Mouse (Mus musculus) heart, adult 8-10 months (tissue): Measurements from ENCODE around the gene Gdf7. TPM values are rescaled to one million over a fixed set of nuclear protein-coding genes. Genes with fewer than 3 reads are reported as not detected.
A peak's percentile ranks its signal among the peaks of the same experiment; 100 is the strongest.

ENCODE experiments used
- DNase-seq: peaks from one replicate; pipeline ENCODE4 v3.0.0; 2022; ENCODE audit warnings: low spot score
- total RNA-seq, 4 experiments: library from RNA; stranded (reverse); gene quantifications; 2 replicates each; pipeline ENCODE4 v1.2.4; 2022

Gene Gdf7
- under 1 TPM; 0.37 to 0.78 (median 0.38) TPM for total RNA-seq

DNA sequence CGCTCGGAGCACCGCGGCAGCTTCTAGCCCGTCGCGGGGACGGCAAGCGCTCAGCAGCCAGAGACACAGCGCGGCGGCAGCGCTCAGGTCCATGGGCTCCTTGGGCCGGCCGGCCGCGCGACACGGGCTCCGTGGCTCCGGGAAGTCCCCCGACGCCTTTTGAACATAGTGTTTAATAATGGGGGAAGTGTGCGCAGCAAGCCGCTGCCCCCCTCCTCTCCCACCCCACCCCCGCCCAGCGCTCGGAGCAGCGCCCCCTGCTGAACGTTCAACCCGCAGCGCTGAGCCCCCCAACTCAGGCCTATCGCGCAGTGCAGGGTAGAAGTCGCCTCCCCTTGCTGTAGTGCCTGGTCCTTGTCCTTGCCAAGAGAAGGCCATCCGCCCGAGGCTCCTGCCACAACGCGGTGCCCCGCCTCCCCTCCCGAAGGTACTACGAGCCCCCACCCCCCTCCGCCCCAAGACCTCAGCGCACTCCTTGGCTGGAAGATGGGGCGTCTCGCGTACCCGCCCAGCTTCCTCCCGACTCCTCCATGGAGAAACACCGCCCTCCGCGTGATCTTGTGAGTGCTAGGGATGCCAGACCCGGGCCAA, at the start of gene Gdf7:
TSS of gene Gdf7 (minus strand) at position 114 of the 591 bp plus-strand sequence.
- no peak for DNase-seq

DNA sequence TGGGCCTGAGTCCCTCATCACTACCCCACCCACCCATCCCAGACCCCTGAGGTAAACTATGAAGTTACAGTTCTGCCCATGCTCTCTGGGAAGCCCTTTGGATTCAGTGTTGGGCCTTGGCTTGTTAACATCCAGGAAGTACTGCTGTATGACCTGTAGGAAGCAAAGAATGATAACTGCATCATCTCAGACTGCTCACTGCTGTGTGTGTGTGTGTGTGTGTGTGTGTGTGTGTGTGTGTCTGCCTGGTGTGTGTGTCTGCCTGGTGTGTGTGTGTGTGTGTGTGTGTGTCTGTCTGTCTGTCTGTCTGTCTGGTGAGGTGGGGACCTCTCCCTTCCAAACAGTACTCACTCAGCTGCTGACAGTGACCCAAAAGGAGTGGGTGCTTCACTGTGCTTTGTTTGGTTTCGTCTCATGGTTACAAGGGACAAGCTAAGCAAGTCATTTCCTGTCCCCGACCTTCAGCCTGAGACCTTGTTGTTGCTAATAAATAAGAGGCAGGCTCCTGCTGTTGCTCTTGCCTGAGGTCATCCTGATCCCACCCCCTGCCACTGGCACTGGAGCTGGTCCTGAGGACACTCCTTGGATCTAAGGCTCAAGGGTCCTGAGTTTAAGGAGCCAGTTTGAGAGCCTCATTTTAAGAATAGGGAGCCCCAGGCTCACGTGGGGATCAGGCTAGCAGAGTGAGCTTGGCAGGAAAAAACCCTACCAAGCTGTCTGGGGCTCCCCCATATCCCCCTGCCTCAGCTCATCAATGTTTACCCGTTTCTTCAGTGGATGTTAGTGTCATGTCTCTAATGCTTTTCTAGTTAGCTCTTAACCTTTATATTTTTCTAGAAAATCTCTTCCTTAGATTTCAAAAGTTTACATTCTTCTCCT, 49.5 kb upstream of the Gdf7 start:
- peak; percentile 77 for DNase-seq

DNA sequence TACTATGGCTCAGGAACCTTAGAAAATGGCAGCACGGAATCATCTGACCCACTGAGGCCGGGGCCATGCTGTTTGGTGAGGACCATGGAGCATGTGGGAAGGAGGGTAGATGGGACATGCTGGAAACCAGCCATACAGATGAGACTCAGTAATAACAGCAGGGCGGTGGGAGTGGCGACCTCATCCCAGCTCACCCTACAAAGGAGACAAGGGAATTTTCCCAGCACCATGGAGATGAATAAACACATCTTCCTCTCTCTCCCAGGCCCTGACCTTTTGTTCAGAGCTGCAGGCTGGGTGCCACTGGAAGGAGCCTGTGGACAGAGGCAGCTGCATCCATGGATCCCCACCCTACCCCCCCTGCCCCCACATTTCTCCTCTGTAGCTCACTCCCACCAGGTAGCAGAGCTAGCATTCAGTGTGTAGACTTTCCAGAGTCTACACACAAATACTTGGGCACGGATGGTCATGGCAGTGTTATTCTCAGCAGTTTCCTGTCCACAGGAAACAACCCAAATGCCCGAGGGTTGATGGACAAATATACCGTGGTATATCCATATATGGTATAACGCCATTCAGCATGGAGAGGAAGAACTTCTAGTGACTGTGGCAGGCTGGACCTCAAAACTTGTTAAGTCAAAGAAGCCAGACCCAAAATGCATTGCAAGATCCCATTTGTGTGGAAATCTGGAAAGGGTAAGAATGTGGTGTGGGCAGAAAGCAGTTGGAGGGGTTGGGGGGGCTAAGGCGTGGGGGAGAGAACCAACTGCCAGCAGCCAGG, 47.2 kb upstream of the Gdf7 start:
- no peak for DNase-seq

DNA sequence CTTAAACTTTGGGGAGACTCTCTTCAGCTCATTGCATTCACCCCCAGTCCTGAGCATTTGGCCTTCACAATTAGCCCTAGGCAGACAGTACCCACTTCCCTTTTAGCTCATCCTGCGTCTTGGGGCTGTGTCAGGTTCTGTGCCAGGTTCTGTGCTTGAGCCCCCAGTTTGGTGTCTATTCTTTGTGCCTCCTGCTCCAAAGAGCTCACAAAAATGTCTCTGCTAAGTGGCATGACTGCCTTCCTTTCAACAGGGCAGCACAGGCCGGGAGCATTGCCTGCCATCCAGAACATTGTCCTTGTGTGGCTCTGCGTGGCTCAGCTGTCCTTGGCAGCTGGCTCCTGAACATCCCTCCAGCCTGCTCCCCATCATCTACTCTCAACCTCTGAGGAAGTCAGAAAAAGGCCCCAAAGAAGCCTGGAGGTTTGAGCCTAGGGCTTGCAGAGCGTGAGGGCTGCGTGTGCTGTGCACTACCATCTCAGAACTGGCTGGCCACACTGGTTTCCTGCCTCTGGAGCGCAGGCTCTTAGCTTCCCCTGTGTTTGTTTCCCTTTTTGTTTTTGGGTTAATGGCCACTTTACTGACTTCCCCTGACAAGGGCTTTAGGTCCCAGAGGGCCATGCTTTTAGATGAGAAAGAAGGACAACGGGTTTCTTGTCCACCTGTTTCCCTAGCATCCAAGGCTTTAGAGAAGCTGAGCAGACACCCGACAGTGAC, 46.1 kb upstream of the Gdf7 start:
- DNase-seq: no peak

DNA sequence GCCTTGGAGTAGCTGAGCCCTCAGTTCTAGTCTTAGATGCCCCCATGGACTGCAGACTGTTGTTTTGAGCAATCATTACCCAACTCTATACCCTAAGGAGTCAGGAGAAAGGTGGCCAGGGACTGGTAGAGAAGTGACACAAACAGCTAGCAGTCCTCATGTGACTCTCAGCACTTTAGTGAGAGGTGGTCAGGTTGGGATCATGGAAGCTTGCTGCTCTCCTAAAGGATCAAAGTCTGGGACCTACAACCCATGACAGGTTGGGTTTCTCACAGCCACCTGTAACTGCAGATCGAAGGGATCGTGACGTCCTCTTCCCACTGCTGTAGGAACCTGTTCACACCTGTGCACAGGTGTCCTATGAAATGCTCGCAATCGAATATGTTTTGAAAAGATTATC, 43.8 kb upstream of the Gdf7 start:
- no peak for DNase-seq

DNA sequence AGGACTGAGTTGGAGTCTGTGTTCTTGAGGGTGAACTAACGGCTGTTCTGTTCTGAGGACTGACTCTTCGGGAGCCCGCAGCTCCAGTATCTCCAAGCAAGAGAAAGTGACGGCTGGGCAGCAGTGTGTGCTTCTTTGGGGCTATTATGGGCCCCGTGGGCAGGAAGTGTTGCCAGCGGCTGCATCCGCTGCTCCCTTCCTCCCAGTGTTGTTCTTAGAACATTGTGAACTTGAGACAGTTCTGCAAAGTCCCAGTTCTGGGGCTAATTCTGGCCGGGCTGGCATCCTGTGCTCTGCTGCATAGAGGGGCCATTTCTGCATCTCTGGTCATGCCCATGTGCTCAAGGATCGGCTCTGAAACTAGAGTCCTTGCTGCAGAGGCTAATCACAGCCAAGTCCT, 43.1 kb upstream of the Gdf7 start:
- peak; percentile 84 for DNase-seq

DNA sequence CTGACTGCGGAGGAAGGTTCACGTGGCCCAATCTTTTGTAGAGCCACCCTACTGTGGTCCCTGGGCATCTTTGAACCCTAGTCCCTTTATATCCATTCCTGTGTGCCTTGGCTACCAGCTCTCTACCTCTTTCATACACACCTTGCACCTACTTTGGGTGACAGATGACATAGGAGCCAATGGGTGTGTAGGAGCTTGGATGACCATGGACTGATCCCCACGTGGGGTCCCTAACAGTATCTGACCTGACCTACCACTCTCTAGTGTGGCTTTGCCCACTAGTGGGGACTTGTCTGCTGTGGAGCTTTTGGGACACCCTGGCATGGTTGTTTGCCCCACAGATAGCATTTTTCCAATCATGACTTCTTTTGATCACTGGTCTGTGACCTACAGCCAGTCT, 41.6 kb upstream of the Gdf7 start:
- DNase-seq: no peak

DNA sequence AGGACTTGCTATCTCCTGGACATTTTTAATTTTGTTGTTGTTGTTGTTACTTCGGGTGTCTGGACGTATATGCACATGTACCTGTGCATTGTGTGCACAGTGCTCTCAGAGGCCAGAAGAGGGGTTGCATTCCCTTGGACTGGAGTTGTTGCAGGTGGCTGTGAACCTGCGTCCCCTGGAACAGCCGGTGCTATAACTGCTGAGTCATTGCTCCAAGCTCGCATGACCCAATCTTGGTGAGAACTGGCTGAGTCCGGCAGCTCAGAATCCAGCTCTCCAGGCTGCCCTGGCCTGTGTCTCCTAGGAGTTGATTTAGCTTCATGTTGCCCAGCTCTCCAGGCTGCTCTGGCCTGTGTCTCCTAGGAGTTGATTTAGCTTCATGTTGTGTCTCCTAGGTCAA, 39.3 kb upstream of the Gdf7 start:
- DNase-seq: no peak

DNA sequence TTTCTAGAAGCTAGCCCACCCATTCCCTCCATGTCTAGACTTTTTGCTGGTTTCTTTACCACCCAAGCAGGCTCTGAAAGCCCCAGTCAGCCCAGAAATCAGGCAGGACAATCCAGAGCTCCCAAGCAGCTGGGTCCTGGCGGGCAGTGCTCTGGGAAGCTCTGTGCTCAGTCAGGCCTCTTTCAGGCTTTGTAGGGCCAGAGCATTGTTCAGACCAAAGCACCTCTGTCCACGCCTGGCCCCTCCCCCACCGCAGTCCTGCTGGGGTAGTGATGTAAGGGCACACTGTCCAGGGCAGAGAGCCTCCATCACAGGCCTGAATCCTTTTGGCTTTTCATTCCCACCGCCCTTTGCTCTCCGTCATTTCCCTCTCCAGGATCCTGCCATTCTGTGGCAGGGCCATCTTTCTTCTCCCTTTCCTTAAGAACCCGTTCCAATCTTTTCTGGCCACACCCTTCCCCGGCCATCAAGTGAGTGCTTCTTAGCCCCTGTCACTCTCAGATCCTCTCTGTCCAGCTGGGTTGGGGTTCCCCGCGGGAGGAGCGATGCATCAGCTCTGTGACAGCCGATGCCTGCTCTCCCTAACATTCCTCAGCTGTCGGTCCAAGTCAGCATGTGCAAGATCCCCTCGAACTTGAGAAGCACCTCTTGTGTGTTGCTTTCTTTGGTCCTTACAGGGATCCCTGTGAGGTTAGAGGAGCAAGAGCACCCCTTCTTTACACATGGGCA, 38.0 kb upstream of the Gdf7 start:
- DNase-seq: no peak

DNA sequence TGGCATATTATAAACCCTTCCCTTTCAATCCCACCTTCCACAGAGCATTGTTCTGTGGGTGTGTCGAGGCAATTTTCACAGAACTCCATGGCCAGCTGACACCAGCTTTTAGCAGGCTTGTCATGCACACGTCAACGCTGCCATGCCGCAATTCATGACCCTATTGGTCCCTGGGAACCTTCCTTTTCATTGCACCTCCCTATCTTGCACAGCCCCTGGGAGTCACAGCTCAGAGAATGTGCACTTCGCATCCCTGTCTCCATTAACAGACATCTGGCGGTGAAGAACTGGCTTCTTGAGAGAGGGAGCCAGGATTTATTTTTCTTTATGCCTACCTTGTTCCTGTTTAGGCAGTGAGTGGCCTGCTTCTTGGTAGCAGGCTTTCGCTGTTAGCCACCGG, 37.2 kb upstream of the Gdf7 start:
- DNase-seq: no peak

DNA sequence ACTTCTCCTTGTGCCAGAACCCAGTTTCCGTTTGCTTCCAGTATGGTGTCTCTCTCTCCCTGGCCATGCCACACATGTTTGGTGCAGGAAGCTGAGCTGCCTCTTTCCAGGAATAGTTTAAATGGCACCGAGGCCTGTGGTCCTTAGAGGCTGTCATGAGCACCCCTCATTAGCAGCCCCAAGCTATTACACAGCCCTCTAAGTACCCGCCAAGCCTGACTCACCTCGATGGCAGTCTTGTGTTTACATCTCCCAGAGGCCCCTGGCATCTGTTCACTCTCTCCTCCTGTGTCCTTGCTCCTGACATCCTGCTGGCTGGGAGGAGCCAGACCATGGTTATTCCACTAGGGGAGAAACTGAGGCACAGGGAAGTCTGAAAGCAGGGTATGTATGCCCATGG, 36.7 kb upstream of the Gdf7 start:
- DNase-seq: no peak

DNA sequence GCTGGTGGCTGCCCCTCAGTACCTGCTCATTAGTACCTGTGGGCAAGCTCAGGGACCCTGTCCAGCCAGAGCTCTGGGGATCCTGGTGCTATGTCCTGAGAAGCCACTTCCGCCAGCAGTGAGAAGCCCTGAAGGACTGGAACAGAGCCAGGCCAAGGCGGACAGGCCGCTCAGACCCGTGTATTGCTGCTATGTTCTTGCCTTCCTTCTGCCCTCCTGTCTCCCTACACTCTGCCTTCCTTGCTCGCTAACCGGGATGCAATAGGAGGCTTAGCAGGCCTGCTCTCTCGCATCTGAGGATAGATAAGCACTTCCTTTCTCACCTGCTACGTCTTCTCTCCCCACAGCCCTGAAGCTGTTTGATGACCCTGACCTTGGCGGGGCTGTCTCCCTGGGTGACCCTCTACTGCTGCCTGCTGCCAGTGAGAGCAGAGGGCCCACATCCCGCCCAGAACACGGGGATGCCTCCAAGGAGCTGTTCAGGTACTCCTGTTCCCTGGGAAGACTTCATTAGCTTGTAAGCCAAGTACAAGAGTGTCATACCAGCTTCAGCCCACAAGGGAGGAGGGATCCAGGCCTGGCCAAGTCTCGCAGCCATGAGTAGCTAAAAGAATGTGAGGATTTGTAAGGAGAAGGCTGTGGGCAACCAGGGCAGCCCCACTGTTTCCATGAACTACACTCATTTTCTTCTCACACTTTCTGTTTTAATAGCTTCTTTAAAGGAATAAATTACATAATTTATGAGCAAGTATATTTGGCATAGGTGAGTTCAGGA, 35.7 kb upstream of the Gdf7 start:
- DNase-seq: no peak

DNA sequence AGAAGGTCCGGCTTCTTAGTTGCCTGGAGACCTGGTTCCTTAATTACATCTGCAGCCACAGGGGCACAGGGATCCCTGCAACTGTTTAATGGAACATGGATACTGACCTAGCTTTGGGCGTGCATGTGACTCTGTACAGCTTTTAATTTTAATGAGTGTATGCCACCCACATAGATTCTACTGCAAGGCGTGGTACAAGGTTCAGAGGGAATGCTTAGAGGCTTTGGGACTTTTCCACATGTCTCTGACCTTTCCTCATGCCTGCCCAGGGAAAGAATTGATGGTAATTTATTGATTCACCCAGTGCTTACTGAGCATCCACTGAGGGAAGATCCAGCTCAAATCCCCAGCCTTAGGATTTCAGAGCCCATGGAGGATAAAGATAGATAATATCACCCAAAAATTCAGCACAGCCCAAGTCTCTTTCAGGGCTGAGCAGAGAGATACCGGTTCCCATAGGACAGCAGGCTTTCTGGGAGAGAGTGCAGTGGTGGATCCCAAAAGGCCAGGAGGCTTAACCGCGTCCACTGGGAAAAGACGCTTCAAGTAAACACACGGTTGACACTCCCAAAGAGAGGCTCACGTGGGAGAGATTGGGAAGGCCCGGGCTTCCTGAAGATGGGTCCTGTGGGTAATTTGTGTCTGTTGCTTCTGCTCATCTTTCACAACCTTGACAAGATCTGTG, 35.0 kb upstream of the Gdf7 start:
- no peak for DNase-seq

DNA sequence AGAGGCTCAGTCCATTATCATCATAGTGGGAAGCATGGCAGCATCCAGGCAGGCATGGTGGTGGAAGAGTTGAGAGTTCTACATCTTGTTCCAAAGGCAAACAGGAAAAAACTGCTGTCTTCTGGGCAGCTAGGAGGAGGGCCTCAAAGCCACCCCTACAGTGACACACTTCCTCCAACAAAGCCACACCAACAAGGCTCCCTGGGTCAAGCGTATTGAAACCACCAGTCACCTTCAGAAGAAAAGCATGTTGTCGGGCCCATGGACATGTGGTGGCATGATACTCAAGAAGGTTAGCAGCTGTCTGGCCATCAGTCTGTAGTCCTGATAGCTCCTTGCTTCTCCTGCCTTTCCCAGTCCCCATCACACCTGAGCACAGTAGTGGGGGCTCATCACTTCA, 33.7 kb upstream of the Gdf7 start:
- DNase-seq: no peak

DNA sequence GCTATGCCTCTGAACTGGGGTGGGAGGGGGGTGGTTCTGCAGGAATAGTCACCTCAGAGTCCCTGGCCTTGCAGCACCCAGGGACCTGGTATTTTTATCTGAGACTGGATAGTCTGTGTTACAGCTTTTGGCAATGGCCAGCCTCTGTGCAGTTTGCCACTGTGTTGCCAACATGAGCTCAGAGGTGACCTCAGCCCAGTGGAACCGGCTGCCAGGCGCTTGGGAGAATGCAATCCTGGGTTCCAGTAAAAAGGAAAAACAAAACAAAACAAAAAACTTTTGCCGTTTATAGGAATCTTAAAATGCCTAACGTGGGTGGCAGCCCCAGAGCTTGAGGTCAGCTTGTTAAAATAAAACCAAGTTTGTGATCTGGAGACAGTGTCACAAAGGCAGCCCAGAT, 32.5 kb upstream of the Gdf7 start:
- no peak for DNase-seq

DNA sequence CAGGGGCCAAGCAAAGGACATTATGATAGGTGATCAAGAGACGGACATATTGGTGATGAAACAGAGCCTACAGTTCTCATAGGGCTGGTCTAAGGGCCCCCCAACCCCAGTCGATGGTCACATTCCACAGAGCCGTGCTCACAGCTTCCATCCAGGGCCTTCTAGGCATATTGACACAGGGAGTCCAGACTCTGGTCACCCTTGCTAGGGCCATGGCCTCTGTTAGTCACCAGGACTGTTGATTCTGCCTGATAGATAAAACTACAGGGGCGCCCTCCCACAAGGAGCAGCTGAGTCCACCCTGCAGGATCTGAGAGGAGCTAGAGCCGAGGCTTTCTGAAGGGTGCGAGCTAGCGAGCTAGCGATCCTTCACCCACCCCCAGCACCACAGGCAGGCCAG, 31.9 kb upstream of the Gdf7 start:
- no peak for DNase-seq

DNA sequence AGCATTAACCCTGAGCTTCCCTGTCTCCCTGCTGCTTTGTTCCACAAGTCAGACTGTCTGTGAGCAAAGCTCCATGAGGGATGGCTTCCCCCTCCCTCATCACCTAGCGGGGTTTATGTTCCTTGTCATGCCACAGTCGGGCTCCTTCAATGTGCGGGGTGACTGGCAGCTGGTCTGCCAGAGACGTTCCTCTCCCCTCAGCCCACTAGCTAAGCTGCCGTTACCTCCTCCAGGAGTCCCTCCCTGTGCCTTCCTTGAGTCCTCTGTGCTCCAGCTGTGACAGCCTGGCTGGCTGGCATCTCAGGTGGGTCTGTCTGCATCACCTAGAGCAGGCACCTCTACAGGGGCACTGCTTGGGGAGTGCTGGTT, 30.4 kb upstream of the Gdf7 start:
- no peak for DNase-seq

DNA sequence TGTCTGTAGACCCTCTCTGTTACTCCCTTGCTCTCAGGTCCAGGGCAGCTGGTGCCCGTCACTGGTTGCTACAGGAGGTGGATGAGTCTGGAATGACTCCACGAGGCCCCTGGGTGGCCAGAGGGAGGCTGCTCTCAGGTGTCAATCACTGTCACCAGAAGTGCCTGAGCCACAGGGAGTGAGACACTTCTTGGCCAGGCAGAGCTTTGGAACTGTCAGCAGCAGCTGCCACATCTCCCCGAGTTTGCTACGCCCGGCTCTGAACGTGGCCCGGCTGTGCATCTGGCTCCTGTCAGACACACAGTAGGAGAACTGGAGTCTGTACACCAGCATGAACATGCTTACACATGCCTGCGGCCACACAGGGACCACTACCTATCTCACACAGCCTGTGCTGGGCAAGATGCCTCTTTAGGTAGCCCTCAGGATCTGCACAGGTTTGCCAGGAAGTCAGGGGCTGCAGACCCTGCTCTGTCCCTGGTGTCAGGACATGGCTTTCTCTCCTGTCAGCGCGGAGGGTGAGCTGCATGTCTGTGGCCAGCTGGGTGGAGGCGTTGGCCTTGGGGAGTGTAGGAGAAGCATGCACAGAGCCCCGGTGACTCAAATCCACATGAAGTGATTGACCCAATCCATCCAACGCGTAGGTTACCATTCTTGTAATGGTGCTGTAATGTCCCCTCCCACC, 29.9 kb upstream of the Gdf7 start:
- DNase-seq: no peak

DNA sequence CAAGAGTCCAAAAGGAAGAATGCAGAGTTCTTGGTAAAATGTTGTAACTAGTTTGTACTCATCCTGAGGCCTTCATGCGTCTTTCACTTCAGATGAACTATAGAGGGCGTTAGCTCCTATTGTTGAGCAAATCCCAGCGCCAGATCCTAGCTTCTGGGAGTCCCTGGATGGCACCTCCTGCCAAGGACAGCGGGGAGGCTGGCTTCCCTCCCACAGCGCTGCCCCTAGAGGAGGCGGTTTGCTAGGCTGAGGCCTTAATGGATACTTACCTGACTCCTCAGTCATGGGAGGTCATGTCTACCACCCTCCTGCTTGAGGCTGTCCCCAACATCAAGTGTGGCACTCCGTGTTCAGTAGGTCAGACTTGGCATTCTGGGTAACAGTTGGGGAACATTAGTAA, 27.5 kb upstream of the Gdf7 start:
- DNase-seq: no peak
